Mouse (Mus musculus): ENCODE measurements around the gene Ccna1.

The Ccna1 gene

GRCm38 (mm10) chr3:55055038-55055746 lies at the start of gene Ccna1:
Gene Ccna1, minus strand, starts transcription at chr3:55055501.
- peak; percentile 17 for DNase-seq

DNA sequence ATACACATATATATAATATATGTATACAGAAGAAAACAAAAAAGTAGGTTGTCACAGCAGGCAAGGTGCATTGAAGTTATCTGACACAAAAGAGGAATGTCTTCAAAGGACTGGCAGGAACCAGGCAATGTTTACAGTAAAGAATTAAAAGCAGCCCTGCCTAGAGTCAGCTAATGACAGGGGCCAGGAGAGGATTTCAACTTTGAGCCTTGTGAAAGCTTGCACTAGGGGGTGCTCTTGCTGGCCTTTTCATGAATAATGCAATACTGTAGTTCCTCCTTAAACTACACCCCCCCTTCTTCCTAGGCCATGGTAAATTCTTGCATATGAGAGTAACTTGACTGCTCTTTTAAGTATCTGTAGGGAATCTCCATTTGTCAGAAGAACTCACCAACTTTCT lies 45.8 kb upstream of the Ccna1 start:
- no peak for DNase-seq

- no peak for DNase-seq
Observed at GRCm38 (mm10) chr3:55098990-55099389, 43.7 kb upstream of the Ccna1 start.

GRCm38 (mm10) chr3:55098014-55098413 lies 42.7 kb upstream of the Ccna1 start:
- DNase-seq = no peak

DNA sequence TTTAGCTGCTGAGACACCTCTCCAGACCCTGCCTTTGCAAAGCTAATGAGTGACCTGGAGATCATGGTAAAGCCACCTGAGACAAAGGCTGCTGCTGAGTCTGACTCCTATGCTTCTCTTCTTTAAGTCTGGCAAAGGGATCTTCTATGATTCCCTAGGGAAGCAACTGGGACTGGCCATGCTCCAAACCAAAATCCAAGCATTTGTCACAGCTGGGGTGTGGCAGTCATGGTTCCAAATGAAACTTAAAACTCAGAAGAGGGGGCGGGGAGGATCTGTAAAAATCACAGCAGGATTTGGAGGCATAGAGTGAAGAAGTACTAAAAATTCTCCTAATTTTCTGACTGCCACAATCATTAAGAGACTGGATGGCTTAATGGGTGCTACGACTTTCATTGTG lies 41.9 kb upstream of the Ccna1 start:
- DNase-seq = no peak

- DNase-seq = no peak
Observed at GRCm38 (mm10) chr3:55096655-55097005, 41.3 kb upstream of the Ccna1 start.

GRCm38 (mm10) chr3:55095968-55096654 lies 40.8 kb upstream of the Ccna1 start:
- peak; percentile 36 for DNase-seq

DNA sequence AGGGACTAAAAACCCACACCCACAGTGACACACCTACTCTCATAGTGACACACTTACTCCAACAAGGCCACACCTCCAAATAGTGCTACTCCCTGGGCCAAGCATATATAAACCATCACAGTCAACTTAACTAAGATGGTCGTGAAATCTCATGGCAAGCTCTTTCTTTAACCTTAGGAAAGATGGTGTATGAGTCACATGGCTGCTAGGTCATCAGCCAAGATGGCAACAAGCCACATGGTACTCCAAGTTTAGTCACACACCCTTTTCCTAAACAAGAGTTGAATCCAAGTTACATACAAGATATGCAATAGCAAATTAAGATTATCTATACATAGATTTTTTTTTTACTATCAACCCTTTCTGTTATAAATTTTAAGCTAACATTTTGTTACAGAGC lies 37.9 kb upstream of the Ccna1 start:
- no peak for DNase-seq

DNA sequence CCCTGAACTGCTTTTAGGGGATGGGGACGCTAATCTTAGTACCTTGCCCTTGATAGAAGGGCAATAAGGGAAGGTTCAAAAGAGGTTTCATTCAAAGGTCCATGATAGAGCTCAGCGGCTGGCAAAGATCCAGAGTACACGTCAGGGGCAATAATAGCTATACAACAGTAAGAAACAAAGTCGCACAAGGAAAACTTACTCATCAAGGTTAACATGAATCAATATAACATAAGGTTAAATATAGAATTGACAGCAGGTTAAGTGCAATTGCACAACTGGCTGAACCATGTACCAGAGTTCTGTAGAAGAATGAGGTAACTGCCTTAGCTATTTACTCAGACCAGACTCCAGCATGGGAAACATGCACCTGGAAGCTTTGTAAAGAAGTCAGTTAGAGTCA lies 34.0 kb upstream of the Ccna1 start:
- no peak for DNase-seq

- DNase-seq = no peak
Observed at GRCm38 (mm10) chr3:55088843-55089242, 33.5 kb upstream of the Ccna1 start.

GRCm38 (mm10) chr3:55088359-55088758 lies 33.1 kb upstream of the Ccna1 start:
- no peak for DNase-seq

GRCm38 (mm10) chr3:55087360-55087759 lies 32.1 kb upstream of the Ccna1 start:
- no peak for DNase-seq

DNA sequence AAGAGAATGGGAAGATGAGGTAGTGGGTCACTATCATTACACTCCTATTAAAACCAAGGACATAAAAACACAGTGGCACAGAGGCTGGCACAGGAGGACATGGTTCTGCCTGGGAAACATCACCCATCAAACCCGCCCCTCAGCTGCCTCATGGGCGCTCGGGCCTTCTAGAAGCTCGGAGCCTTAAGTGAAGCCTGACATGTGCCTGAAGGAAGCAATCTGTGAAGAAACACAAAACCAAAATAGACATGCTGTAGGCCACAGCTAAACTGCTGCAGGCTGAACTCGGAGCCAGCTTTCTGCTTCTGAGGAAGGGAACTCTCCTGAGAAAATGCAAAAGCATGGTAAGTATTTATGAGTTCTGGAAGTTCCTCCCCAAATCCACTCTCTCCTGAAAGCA lies 31.6 kb upstream of the Ccna1 start:
- no peak for DNase-seq

DNA sequence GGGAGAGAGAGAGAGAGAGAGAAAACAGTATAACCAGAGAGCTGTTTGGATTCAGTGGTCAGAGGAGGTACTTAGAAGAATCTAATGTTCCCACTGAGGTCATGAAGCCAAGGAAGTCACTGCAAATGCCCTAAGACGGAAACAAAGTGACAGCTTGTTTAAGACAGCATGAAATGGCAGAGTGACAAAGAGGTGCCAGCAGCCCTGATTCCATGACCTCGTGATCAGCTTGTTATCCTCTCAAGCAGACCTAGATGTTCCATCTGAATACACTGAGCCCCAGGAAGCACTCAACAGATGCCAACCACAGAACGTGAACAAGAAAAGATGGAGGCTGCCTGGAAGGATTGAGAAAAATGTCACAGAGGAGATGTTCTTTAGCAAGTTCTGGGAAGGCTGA lies 30.4 kb upstream of the Ccna1 start:
- peak; percentile 44 for DNase-seq

- no peak for DNase-seq
Observed at GRCm38 (mm10) chr3:55084781-55085180, 29.5 kb upstream of the Ccna1 start.

DNA sequence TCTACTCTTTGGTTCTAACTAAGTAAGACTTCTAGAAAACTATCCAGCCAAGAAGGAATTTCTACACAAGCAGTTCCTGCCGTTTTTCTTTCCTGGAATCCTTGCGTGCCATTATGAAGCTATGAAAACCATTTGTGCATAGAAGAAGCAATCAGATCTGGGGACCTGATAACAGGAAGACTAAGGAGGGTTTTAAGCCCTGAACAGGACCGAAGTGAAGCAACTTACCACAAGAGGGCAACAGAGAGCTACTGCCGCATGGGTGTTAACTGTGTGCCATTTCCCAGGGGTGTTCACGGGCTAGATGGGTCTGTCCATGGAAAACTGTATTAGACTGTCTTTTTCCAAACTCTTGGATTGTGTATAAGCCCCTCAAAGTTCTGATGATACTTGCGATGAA lies 24.8 kb upstream of the Ccna1 start:
- DNase-seq = peak; percentile 64

GRCm38 (mm10) chr3:55079619-55080018 lies 24.3 kb upstream of the Ccna1 start:
- DNase-seq = no peak

- DNase-seq = no peak
Observed at GRCm38 (mm10) chr3:55078233-55078632, 22.9 kb upstream of the Ccna1 start.

DNA sequence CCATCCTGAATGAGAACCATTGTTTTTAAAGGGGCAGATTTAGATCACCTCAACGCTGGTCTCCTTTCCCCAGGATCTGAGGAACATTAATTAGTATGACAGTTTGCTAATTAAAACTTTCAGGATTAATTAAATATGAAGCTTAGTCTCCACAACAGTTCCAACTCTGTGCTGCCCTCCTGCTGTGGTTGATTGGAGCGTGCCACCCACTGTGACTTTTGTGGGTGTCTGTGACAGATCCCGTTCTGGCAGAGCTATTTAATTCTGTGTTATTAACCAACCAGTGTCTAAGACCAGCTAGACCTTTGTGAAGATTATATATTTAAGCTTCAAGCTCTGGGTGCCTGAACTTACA lies 20.0 kb upstream of the Ccna1 start:
- DNase-seq = no peak

DNA sequence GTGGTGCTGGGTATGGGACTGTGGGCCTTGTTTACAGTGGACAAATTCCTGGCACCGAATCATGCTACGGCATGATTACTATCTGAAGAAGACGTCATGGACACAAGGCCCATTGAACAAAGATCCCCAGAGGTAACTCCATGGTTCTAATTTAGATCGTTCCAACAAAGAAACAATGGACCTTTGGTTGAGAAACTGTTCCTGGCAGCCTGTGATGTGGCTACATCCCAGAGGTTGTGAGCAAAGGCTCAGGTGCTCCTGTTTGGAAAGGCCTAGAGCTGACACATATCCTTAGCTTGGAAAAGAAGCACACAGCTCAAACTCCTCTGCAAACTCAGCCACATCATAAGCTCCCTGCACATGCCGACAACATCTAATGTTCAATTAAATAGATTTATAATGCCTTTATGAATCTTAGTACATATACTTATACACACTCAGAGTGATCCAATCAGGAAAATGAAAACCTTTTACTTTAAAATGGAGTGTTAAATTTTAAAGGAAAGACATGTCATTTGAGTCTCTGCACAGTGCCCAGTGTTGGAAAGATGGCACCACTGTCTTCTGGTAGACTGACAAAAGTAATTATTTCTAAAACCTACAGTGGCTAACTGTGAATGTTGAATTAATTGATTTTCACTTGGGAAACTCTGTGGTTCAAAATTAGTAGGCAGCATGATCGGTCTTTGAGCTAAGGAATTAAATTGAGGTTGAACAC lies 19.4 kb upstream of the Ccna1 start:
- no peak for DNase-seq

DNA sequence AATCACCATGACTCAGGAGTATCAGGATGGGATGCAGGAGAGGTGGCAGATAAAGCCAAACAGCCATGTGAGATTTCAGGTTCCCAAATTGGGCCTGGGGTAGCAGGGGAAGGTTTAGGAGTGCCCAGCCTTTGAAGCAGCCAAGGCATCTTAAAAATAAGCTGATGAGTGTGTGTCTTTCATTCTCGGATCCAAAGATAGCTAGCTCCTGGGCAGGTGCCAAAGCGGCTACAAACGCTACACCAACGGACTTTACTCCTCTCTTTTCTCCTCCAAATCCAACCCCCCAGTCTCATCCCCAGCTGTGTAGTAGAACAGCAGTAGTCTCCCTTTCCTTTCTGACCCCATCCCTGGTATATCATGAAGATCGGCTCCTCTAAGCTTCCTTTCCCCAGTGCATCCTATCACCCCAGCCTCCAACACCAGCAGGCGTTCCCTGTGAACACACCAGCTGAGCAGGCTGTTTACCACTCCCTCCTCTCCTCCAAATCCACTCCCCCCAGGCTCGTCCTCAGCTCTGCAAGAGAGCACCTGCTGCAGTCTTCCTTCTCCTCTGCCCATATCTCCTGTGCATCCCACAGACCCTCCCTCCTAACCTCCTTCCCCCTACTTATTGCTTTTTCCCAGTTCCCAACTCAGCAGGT lies 12.6 kb upstream of the Ccna1 start:
- DNase-seq = no peak

DNA sequence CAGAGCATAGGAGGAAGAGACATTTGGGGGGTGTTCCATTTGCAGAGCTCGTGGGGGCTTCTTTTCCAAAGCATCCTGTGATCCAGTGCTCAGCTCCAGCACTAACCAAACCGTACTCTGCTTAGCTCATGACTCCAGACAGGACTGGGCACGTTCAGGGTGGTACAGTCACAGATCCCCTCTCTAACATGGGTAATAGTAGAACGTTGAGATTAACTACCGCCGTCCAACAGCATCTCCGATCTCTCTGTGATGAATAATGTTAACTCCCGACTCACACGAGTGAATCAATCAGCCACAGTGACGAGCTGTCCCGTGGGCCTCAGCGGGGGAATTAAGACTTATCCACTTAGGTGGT lies 11.3 kb upstream of the Ccna1 start:
- DNase-seq = no peak

- no peak for DNase-seq
Observed at GRCm38 (mm10) chr3:55065738-55066665, 10.7 kb upstream of the Ccna1 start.

All from cerebellum, adult 11-12 months (tissue).